Comparison of ENCODE assay signal across 15 mouse cellular contexts in the genomic region with DNA sequence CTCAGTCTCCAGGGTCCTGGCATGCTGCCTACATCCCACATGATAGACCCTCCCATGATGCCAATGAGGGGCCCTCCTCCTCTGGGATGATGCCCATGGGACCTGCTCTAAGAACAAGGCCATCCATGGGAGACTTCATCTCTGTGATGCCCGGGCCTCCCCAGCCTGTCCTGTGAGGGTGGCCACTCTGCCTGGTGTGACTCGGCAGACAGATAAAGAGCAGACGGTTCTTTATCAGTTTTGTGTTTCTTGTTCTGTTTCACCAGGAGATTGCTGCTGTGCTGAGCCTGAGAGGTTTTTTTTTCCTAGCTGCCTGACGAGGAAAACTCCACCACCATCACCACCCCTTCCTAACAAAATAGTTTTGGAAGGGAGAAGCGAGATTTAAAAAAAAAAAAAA. TPM values are rescaled to one million over a fixed set of nuclear protein-coding genes. Genes with fewer than 3 reads are reported as not detected.
DNase-seq lines count a peak whose midpoint lies in the region; ATAC-seq and TF ChIP-seq lines count a peak whose summit lies in the region.
"Had no signal": no experiment of that assay in that cellular context is flagged by ENCODE, and none has a peak within 500 bp of the region (broad histone marks: within the 10 kb centered on the region; RNA-seq: fewer than 3 reads in every experiment).

No protein-coding gene starts in this region.

- H3K4me1 ChIP-seq in heart, postnatal 0 days (ENCODE audit: control insufficient read depth, insufficient read depth), result peaks cover 18% of the 10 kb centered on the region
- H3K4me1 ChIP-seq: intestine, embryonic 15.5 days; limb, embryonic 10.5 days; midbrain, embryonic 13.5 days had no signal

- WGBS in heart, postnatal 0 days, result 18% methylated on average over 5 of the region's 5 CpGs

- H3K9ac ChIP-seq in heart, postnatal 0 days (replicated peaks; ENCODE audit: low read depth, low read length), result no peak overlapping the region
- H3K9ac ChIP-seq: intestine, embryonic 15.5 days; midbrain, embryonic 13.5 days had no signal

- TF ChIP-seq CTCF in heart, postnatal 0 days (IDR thresholded peaks at IDR 0.05; ENCODE audit: low read depth), result no peak

- no peak for DNase-seq in heart, postnatal 0 days (ENCODE audit: low spot score)
- DNase-seq in heart, adult 8-10 months (ENCODE audit: low spot score), result no peak
- peak; percentile 28 for DNase-seq in brain, adult 2 months (ENCODE audit: low read depth, low spot score)
- DNase-seq in embryo, embryonic 10 days (ENCODE audit: low spot score), result no peak
- DNase-seq in lung, postnatal 25 days (ENCODE audit: low spot score), result no peak
- DNase-seq: cerebellum, adult 9-11 months; kidney, postnatal 14 days; right cerebral cortex, postnatal 14 days; thymus, postnatal 25 days had no signal

- no peak for ATAC-seq in heart, postnatal 0 days (ENCODE audit: insufficient read depth, low read depth)
- ATAC-seq in erythroid progenitor cell, adult 5-6 weeks (replicated peaks; ENCODE audit: low FRiP score, poor library complexity, severe bottlenecking), result peak; percentile 80
- peak; percentile 76 for ATAC-seq in megakaryocyte-erythroid progenitor cell, adult 5-6 weeks (replicated peaks; ENCODE audit: low FRiP score, low TSS enrichment, poor library complexity, severe bottlenecking)
- ATAC-seq: intestine, embryonic 15.5 days; midbrain, embryonic 13.5 days had no signal

- no peaks in the 10 kb centered on the region for H3K27me3 ChIP-seq in heart, postnatal 0 days (ENCODE audit: control insufficient read depth, insufficient read depth, low read length)
- H3K27me3 ChIP-seq: intestine, embryonic 15.5 days; midbrain, embryonic 13.5 days had no signal

- no peaks in the 10 kb centered on the region for H3K9me3 ChIP-seq in heart, postnatal 0 days (replicated peaks; ENCODE audit: control insufficient read depth, low read length)
- H3K9me3 ChIP-seq: intestine, embryonic 15.5 days; limb, embryonic 10.5 days; midbrain, embryonic 13.5 days had no signal

- no peak overlapping the region for H3K4me3 ChIP-seq in heart, postnatal 0 days (ENCODE audit: low read depth, low read length)
- H3K4me3 ChIP-seq: intestine, embryonic 15.5 days; limb, embryonic 10.5 days; midbrain, embryonic 13.5 days had no signal

- H3K36me3 ChIP-seq in heart, postnatal 0 days (replicated peaks; ENCODE audit: control insufficient read depth, insufficient read depth, low read length), result peaks cover 12% of the 10 kb centered on the region
- H3K36me3 ChIP-seq: intestine, embryonic 15.5 days; limb, embryonic 10.5 days; midbrain, embryonic 13.5 days had no signal

- H3K27ac ChIP-seq in heart, postnatal 0 days (ENCODE audit: low read depth), result peak overlapping the region; percentile 11; the same call in 1 of the 2 replicates
- H3K27ac ChIP-seq: intestine, embryonic 15.5 days; limb, embryonic 10.5 days; midbrain, embryonic 13.5 days had no signal

- TF ChIP-seq EP300 in heart, postnatal 0 days (IDR thresholded peaks at IDR 0.05; ENCODE audit: low read depth), result no peak

- H3K4me2 ChIP-seq in heart, postnatal 0 days (ENCODE audit: low read depth, low read length), result no peak overlapping the region
- H3K4me2 ChIP-seq: intestine, embryonic 15.5 days; midbrain, embryonic 13.5 days had no signal

RNA-seq across cellular contexts. Expression of a gene that starts 42.5 kb away (rescaled TPM):
- total RNA-seq in heart, postnatal 0 days (2014; rRNA removed; ENCODE audit: low replicate concordance), result 26.5 and 33.5 TPM in 2 replicates
- polyA plus RNA-seq in heart, postnatal 0 days (2015; fragmentation: Nextera tagmentation; extraction: Ambion mirVana), result 12.2 and 12.7 TPM in 2 replicates
- total RNA-seq in heart, adult 8-10 months (2022), result 100 to 1,000 TPM in 3 of 4 experiments, 10 to 100 TPM in 1; 99.8 to 126 (median 104) TPM
- total RNA-seq in erythroid progenitor cell, adult 5-6 weeks (2015; ENCODE audit: low replicate concordance), result 1.1 TPM in 1 of 2 replicates, not detected in the other
- 1.1 TPM in 1 of 2 replicates, not detected in the other for total RNA-seq in erythroid progenitor cell, adult 5-6 weeks (2017; ENCODE audit: low replicate concordance)
- total RNA-seq in megakaryocyte-erythroid progenitor cell, adult 5-6 weeks (2014; fragmentation: Nextera tagmentation), result not detected in 2 replicates
- not detected in 2 replicates for total RNA-seq in megakaryocyte-erythroid progenitor cell, adult 5-6 weeks (2017)
- total RNA-seq: hematopoietic stem cell, adult 5-6 weeks had no signal

Comparison
In these comparisons a context has a peak if more than half of its experiments do, and no peak if none do; other contexts are left out.
1. RNA of a gene that starts 42.5 kb away (total RNA-seq): 99.8 to 126 TPM in heart, adult 8-10 months and 26.5 to 33.5 TPM in heart, postnatal 0 days; 1.1 TPM in erythroid progenitor cell, adult 5-6 weeks and not detected in megakaryocyte-erythroid progenitor cell, adult 5-6 weeks; every median in the first group is over 10 times any median in the second.